Comparison of ENCODE assay signal across 1 mouse cellular context in the genomic region with DNA sequence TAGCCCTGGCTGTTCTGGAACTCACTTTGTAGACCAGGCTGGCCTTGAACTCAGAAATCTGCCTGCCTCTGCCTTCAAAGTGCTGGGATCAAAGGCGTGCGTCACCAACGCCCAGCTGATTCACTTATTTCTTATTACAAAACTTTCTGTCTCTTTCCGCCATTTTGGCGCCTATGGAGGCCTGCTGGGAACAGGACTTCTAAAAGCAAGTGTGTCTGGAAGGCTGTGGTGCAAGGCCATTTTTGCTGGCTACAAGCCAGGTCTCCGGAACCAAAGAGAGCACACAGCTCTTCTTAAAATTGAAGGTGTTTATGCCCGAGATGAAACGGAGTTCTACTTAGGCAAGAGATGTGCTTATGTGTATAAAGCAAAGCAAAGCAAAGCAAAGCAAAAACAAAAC. TPM values are rescaled to one million over a fixed set of nuclear protein-coding genes. Genes with fewer than 3 reads are reported as not detected.
"Had no signal": no experiment of that assay in that cellular context is flagged by ENCODE, and none has a peak within 500 bp of the region (broad histone marks: within the 10 kb centered on the region; RNA-seq: fewer than 3 reads in every experiment).

No protein-coding gene starts in this region.

RNA-seq across cellular contexts. Expression of a gene that starts 24.2 kb away (rescaled TPM):
- polyA plus RNA-seq: myocyte had no signal
